Mouse (Mus musculus): ENCODE data around the gene Tatdn2. TPM values are rescaled to one million over a fixed set of nuclear protein-coding genes. Genes with fewer than 3 reads are reported as not detected.
A peak's percentile ranks its signal among the peaks of the same experiment; 100 is the strongest.

The Tatdn2 gene
- total RNA-seq (2021): 10 to 100 TPM; 54.4 to 60.9 TPM
- long read RNA-seq, partial matches to known transcripts: 1 of 3 reads
- long read RNA-seq, other reads (novel, unspliced or antisense): 1 of 3 reads

DNA sequence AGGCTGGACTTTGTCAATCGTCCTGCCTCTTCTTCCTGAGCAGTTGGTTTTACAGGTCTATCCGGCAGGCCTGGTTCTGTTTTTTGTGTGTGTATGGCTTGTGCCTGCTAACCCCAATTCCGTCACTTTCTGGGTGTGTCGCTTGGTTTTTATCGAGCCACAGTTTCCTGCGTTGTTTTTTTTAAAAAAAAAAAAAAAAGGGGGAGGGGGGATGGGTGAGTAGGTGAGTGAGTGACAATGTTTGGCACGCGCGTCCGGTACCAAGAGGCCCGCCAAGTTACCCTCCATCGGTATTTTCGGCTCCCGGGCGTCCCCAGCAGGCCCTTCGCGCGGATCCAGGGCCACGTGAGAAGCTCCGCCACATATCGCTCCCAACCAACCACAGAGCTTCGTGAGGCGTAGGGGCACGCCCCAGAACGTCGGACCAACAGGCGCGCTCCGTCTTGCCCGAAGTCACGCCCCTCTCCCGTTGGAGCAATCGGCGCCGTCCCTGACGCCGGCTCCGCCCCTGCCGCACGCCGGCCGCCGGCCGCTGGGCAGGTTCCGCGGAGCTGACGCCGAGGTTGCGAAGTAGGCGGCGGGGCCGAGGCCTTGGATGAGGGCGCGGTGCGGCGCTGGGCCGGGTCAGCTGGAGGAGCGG is at the start of gene Tatdn2:
Tatdn2 (plus strand) TSS at position 469 of the 640 bp plus-strand sequence.
- DNase-seq (ENCODE audit: low spot score in 2 of 2): peak; percentile 97 to 98

DNA sequence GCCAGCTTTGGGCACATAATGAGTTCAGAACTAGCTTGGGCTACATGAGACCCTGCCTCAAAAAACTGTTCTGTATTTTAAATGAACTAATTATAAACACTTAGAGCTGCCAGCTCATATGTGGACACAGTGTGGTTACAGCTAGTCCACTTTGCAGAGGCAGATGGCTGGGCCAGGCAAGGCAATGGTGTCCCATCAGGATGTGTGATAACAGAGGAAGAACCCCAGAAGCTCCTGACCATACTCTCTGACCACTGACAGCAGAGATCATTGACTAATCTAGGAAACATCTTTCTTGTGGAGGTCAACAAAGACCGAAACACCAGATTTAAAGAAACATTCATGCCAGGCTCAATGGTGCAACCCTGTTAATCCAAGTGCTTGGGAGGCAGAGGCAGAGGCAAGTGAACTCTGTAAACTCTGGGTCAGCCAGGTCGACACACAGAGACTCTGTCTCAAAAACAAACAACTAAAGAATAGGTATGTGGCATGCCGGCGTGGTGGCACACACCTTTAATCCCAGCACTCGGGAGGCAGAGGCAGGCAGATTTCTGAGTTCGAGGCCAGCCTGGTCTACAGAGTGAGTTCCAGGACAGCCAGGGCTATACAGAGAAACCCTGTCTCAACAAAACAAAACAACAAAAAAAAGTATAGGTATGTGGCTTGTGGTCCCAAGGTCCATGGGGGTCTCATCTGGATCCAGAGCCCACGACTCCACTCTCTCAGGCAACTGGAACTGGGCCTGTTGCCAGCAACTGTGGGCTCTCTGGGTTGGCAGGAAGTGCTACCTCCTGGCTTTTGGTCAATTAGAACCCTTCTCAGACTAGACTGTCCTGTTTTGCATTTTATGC is 47.3 kb upstream of the Tatdn2 start:
- no peak for DNase-seq (ENCODE audit: low spot score in 2 of 2)

DNA sequence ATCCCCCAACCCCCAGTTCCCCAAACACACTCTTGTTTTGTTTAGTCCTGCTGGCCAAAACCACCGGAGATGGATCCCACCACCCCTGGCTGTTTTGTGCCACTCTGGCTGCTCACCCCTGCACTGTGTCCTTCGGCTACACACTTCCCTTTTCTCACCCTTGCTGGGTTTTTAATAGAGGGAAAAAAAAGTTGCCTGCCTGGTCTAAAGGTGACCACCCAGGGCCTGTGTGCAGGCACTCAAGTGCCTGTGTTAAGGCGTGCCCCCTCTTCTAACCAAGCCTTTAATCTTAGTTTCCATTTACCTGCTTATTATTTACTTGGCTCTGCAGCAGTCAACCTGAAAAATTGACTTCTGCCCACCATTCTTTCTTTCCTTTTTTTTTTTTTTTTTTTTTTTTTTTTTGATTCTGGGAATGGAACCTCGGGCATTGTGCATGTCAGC is 46.6 kb upstream of the Tatdn2 start:
- DNase-seq (ENCODE audit: low spot score in 2 of 2): no peak

DNA sequence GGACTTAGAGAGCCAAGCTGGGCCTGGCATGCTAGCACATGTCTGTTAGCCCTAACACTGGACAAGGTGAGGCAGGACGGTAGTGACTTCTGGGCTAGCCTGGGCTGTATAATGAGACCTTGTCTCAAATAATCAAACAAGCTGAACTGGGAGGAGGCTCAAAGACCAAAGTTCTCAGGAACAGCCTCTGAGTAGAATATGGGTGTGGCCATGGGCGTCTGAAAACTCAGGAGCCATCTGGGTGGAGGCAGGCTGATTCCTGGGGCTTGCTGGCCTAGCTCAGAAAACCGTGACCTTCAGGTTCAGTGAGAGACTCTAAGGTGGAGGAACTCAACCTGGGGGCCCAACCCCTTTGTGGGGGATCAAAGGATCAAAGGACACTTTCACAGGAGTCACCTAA is 45.2 kb upstream of the Tatdn2 start:
- no peak for DNase-seq (ENCODE audit: low spot score in 2 of 2)

DNA sequence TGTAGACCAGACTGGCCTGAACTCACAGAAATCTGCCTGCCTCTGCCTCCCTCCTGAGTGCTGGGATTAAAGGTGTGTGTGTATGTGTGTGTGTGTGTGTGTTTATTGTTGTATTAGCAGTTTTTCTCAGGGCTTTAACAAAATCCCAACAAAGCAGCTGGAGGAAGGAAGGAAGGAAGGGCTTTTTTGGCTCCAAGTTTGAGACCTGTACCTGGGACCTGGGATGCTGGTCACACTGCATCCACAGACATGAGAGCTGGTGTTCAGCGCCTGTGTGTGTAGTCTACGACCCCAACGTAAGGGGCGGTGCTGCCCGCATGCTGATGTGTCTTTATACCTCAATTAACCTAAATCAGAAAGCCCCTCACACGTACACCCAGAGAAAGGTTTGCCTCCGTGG is 43.3 kb upstream of the Tatdn2 start:
- no peak for DNase-seq (ENCODE audit: low spot score in 2 of 2)

DNA sequence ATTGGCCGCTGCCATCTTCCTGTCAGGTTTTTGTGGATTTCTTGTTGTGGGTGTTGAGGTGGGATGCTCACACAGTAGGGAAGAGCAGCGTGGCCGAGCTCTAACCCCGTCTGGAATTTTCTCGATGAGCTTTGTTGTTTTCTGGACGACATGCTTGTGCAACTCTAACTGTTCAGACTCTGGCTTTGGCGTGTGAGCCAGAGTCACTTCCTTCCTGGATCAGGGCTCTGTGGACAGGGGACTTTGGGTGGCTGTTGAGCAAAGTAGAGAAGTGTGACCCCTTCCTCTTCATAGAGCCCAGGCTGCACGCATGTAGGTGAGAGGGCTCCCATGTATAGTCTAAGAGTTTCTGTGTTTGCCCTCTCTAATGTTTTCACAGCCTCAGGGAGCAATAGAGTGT is 42.7 kb upstream of the Tatdn2 start:
- no peak for DNase-seq (ENCODE audit: low spot score in 2 of 2)

DNA sequence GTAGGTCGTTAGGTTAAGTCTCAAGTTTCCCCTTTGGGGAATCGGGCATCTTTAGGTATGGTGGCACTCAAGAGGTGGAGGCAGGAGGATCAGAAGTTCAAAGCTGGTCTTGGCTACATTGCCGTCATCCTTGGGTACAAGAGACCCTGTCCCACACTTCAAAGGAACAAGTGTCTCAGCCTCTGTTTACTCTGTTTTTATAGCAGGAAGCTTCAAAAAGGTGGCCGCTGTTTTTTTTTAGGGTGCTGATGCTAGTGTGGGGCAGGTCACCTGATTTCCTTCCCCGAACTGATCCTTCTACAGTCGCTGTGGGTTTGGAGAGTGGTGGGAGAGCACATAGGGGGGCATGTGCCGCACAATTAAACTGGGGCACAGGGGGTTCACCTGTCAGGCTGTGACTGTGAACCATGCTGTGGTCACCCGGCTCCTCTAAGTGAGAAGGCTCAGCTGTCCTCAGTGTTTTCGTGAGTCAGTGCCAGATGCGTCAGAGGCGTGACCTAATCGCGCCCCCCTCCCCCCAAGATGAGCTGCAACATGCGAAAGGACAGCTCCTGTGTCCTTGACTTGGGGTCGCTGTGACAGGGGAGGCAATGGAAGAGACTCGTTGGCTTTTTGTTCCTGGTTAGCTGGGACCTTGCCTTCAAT is 42.0 kb upstream of the Tatdn2 start:
- no peak for DNase-seq (ENCODE audit: low spot score in 2 of 2)

DNA sequence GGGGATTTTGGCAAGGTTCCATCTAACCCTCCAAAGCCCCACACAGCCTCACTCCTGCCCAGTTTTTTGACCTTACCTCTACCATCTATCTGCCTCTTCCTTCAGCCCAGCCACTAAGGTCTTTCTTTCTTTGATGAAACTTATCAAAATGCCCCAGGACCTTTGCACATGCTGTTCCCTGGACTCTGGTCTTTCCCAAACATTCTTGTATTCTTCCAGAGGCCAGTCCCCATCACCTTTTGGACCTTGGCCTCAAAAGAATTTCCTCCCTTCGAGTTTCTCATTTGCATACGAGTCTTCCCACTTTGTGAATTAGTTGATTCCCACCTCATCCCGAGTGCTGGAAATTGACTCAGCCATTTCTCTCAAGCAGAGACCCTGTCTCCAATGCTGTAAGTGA is 41.4 kb upstream of the Tatdn2 start:
- DNase-seq (ENCODE audit: low spot score in 2 of 2): no peak

DNA sequence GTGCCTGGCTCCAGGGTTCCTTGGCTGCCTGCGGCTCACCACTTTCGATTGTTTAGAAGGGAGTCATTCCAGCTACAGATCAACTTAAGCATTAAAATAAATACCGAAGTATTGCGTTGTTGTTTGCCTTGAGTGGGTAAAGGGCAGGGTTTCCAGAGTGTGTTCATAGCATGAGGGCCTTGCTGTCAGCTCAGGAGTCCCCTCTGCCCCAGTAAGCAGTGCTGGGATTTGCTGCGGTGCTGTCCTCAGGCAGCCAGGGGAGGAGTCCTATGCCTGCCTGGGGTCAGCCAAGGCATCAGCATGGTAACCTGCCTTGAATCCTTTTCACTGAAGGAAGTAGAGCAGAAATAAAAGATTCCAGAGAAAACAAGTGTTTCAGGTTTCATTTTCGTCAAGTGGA is 40.0 kb upstream of the Tatdn2 start:
- no peak for DNase-seq (ENCODE audit: low spot score in 2 of 2)

DNA sequence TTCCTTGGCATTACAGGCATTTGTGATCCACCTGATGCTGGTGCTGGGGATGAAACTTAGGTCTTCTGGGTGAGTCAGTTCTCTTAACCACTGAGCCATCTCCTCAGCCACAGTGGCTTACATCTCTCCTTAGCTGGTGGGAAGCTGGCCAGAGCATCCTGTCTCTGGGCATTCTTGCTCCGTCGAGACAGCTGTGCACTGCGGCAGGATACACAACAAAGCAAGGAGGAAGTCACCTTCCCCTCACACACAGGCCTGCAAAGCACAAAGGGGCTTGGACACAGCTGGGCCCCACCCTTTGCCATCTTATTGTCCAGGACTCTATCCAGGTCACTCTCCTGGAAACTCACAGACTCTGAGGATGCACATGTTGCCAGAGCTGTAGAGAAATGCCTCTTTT is 38.6 kb upstream of the Tatdn2 start:
- no peak for DNase-seq (ENCODE audit: low spot score in 2 of 2)

DNA sequence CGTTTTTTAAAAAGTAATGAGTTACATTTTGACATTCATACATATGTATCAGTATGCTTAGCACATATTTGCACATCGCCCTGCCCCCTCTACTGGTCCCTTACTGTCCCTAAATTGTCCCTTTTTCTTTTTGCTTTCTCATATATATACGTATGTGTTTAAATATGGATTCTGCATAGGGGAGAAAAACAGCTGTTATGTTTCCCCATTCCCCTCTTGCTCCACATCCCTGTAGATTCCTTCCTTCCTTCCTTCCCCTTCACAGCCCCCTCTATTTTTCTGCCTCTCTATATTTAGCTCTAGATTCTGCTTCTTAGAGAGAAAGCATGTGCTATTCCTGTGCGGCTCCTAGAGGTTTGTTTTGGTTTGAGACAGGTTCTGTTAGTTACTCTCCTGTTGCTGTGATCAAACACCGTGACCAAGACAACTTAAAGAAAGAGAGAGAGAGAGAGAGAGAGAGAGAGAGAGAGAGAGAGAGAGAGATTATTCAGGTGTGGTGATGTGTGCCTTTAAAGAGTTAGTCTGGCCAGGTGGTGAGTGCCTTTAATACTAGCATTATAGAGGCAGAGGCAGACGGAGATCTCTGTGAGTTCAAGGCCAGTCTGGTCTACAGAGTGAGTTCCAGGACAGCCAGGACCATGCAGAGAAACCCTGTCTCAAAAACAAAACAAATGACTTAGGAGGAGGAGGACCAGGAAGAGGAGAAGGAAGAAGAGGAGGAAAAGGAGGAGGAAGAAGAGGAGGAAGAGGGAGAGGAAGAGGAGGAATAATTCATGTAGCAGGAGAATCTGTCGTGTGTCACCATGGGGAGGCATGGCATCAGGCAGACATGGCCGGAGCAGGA is 37.0 kb upstream of the Tatdn2 start:
- DNase-seq (ENCODE audit: low spot score in 2 of 2): no peak

DNA sequence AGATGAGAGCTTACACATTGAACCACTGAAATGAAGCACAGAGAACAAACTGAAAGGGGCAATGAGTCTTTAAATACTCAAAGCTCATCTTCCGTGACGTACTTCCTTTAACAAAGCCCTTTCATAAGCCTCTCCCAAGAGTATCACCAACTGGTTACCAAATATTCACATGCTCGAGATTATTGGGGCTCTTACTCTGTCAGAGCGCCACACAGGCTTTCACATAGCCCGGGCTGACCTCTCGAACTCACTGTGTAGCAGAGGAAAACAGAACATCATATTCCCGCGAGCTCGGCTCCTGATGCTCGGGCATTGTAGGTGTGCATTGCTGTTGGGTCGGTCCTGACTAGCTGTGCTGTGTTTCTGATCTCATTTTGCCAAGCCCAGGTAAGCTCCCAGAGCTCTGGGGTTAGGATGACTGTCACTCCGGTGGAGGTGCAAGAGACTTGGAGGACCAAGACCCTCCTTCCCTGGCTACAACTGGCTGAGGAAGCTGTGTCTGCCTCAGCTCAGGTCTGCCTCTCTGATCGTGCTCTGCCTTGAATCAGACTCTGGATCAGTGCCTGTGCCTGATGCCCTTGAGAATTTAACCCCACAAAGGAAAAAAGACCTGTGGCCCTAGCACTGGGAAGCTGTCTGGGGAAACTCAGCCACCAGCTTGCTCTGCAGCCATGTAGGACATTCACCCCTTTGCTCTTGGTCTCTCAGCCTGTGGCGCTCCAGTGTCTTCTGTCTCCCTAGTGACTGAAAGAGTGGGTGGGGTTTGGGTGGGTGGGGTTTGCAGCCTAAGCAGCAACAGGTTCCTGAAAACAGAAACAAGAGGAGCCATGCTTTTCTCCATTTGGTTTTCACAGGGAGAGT is 36.1 kb upstream of the Tatdn2 start:
- no peak for DNase-seq (ENCODE audit: low spot score in 2 of 2)

DNA sequence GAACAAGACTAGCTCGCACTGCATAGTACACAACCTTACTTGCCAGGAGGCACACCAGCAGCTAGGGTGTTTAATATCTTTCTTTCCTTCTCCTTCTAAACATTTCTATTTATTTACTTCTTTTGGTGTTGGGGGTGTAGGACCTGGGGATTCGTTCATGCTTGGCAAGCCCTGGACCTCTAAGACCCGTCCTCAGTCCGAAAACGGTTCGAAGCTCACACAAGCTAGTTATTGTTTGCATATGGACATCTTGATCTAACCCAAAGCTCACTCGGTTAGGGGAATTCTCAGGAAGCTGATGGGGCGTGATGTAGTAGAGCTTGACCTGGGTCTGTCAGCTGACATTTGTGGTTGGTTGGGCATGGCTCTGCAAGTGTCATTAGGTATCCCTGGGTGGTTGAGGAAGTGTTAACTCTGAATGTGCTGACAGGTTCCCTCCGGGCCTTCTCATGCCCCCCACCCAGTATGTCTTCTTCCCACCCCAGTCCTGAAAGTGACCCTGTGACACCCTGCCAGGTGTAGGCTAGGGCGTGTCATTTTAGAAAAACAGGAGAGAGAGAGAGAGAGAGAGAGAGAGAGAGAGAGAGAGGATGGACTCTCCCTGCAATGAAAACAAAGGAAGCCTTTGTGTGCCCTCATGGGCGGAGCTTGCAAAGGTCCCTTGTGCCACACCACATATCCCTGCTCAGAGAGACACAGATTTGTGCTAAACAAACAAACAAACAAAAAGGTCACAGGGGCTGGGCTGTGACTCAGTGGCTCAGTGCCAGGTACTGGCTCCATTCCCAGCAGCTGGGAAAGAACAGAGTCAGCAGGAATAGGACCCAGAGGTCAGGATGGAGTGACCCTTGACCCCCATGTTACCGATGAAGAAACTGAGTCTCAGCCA is 35.3 kb upstream of the Tatdn2 start:
- DNase-seq (ENCODE audit: low spot score in 2 of 2): peak in 1 of 2 experiments; percentile 57

DNA sequence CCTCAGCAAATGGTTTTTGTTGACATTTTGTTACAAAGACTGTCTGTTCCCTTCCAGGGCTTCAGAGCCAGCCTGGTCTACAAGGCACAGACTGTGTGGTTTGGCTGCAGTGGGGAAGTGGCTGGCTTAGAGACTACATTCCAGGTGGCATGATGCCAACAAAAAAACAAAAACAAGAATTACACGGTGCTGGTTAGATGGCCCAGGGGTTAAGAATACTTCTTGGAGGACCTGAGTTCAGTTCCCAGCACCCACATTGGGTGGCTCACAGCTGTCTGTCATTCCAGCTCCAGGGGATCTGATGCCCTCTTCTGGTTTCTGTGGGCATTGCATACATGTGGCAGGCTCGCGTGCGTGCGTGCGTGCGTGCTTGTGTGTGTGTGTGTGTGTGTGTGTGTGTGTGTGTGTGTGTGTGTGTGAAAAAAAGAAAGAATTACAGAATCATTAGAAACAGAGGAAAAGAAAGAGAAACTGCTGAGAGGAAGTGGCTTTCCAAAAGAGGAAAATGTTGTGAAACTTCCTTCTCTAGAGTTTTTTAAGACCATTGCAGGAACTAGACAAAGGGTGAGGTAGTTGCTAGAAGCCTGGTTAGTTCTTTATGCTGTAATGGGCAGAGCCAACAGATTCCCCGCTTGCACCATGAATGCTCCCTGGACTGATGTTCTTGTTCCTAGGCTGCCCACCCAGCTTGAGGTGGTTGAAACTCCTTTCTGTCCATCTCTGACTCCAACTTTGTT is 33.7 kb upstream of the Tatdn2 start:
- no peak for DNase-seq (ENCODE audit: low spot score in 2 of 2)

DNA sequence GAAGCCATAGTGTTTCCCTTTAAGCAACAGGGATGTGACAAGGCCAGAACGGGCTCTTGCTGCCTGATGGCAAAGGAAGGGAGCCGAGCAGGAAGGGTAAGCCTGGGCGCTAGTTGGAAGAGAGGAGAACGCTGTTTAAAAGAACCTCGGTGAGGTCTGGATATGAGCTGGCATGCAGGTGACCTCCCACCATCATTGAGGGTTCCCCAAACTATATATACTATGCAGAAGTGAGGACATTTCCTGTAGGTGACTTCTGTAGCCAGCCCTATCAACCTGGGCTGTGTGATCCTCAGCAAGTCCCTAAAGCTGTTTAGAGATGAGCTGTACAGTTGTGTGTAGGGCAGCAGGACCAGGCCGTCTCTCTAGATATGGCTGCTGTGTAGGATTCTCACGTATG is 32.5 kb upstream of the Tatdn2 start:
- no peak for DNase-seq (ENCODE audit: low spot score in 2 of 2)

DNA sequence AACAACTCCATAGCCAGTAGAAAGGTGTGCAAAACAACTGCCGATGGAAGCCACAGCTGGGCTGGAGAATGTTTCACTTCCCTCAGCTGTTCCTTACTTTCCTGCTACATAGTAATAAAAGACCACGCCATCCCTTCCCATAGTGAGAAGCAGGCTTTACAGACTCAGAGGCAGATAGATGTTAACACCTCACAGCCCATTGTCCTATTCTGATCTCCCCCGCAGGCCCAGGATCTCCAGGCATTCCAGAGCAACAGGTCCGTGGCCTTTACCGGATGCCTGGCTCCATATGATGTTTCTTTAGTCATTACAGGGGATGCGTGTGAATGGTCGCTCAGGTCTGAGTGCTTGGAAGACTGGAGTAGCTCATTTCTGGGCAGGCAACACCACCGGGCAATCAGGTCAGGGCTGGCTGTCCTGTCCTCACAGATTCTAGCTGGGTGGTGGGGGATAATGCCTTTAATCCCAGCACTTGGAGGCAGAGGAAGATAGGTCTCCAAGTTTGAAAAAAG is 29.2 kb upstream of the Tatdn2 start:
- no peak for DNase-seq (ENCODE audit: low spot score in 2 of 2)

DNA sequence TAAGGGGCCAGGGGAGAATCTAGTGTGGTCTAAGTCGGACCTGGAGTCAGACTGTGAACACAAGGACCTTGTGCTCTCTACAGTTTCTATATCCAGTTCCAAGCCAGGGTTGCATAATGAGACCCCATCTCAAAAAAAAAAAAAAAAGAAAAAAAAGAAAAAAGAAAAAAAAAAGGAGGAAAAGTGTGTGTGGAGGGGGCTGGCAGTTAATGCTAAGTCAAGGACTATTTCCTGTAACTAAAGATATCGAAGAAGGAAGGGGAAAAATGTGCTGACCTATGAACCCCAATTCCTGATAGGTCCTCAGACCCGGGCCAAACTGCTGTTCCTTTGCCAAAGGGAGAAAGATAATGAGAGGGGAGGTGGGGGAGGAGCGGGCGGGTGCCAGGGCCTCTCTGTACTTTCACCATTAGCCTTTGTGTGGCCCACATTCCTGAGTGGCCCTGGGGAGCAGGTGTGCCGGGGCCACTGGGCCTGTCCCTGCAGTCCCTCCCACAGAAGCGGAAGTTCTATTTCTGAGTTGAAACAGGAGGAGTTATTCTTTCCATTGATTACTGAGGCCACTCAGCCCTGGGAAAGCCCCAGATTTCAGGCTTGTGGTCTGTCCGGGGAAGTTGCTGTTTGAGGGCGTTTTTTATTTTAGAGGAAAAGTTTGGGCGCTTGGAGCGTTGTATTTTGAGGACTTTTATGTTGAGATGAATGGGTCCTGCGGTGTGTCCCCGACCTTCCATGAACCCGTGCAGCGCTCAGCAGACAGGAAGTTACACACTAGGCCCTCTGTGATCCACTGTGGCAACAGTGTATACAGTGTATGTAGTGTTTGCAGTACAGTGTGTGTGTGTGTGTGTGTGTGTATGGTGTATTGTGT is 28.3 kb upstream of the Tatdn2 start:
- no peak for DNase-seq (ENCODE audit: low spot score in 2 of 2)

Data from layer of hippocampus, adult 18-20 months (tissue).